Mouse (Mus musculus): ENCODE results near the gene Vps8. TPM values are rescaled to one million over a fixed set of nuclear protein-coding genes. Genes with fewer than 3 reads are reported as not detected.

The Vps8 gene
- total and polyA plus RNA-seq, 3 experiments, result 13.6 to 17.6 (median 15.9) TPM

GRCm38 (mm10) chr16:21628061-21628591 lies 205.2 kb downstream of the Vps8 start:
- in situ Hi-C loops (cut with MboI; ENCODE audit: low pct_ligation_motif_present, low pct_unique_long_range_greater_than_20kb, low sequenced_read_pairs), result no loop called here

GRCm38 (mm10) chr16:21630614-21631013 lies 207.7 kb downstream of the Vps8 start:
- Histone ChIP-seq H3K4me1 (ENCODE audit: control insufficient read depth in 1 of 2, insufficient read depth in 2 of 2) (peaks cover 32 to 78% of the 10 kb centered on the region in 2 experiments), H3K4me3 (replicated peaks in 1 of 3; ENCODE audit: low read depth in 2 of 3, low read length in 2 of 3, poor library complexity in 1 of 3) (no peak overlapping the region), H3K27ac (ENCODE audit: insufficient read depth, low read depth) (peak overlapping the region; percentile 95), H3K27me3 (replicated peaks) (no peaks in the 10 kb centered on the region), H3K9me3 (replicated peaks; ENCODE audit: low read length) (peaks cover 4% of the 10 kb centered on the region), H3K4me2 (ENCODE audit: insufficient read depth, low read depth, poor library complexity, severe bottlenecking) (peak overlapping the region; percentile 78), H3K36me3 (replicated peaks in 1 of 2; ENCODE audit: control insufficient read depth in 1 of 2, insufficient read depth in 1 of 2, low read length in 1 of 2) (peaks cover 0 to 3% of the 10 kb centered on the region in 2 experiments), H3K9ac (ENCODE audit: insufficient read depth, low read depth) (peak overlapping the region; percentile 14; the same call in 1 of the 2 replicates), H3K79me2 (replicated peaks; ENCODE audit: control insufficient read depth, extremely low read depth, insufficient read depth, poor library complexity, severe bottlenecking) (no peaks in the 10 kb centered on the region)
- in situ Hi-C loops (cut with MboI; ENCODE audit: low pct_ligation_motif_present, low pct_unique_long_range_greater_than_20kb, low sequenced_read_pairs), result no loop called here
- TF ChIP-seq CHD2 (IDR thresholded peaks at IDR 0.05; ENCODE audit: low read length), result peak; percentile 94
- TF ChIP-seq HCFC1 (IDR thresholded peaks at IDR 0.05; ENCODE audit: low read depth, low read length), result peak; percentile 56; the same call in 1 of the 2 replicates
- TF ChIP-seq IRF4 (IDR thresholded peaks at IDR 0.05; ENCODE audit: low read depth, low read length), result peak; percentile 100
- TF ChIP-seq POLR2AphosphoS2 (IDR thresholded peaks at IDR 0.05; ENCODE audit: low read depth, low read length), result no peak
- peak; percentile 74 for TF ChIP-seq MAX (IDR thresholded peaks at IDR 0.05; ENCODE audit: low read length)
- TF ChIP-seq MAFK (IDR thresholded peaks at IDR 0.05; ENCODE audit: insufficient replicate concordance, low read length), result peak; percentile 83; the same call in 1 of the 2 replicates
- peak; percentile 73 for TF ChIP-seq ELF1 (IDR thresholded peaks at IDR 0.05; ENCODE audit: low read depth, low read length)
- TF ChIP-seq MEF2A (IDR thresholded peaks at IDR 0.05; ENCODE audit: borderline replicate concordance, low read depth, low read length), result peak; percentile 91
- 0 out of 2 replicates have a peak, but pooled peaks have one; percentile 36 for TF ChIP-seq ZNF384 (IDR thresholded peaks at IDR 0.05; ENCODE audit: low read depth, low read length)
- no peak for TF ChIP-seq SMC3 (IDR thresholded peaks at IDR 0.05; ENCODE audit: low read depth, low read length)
- TF ChIP-seq EP300 (IDR thresholded peaks at IDR 0.05; ENCODE audit: low read length), result peak; percentile 100
- TF ChIP-seq MXI1 (IDR thresholded peaks at IDR 0.05; ENCODE audit: low read depth, low read length), result no peak
- no peak for TF ChIP-seq ZKSCAN1 (IDR thresholded peaks at IDR 0.05; ENCODE audit: borderline replicate concordance, low read depth, low read length)
- peak; percentile 71; the same call in 1 of the 2 replicates for TF ChIP-seq MAZ (IDR thresholded peaks at IDR 0.05; ENCODE audit: low read depth, low read length)
- no peak for TF ChIP-seq TBP (conservative IDR thresholded peaks at IDR 0.05; ENCODE audit: low read depth, low read length)
- no peak for TF ChIP-seq ZC3H11A (IDR thresholded peaks at IDR 0.05; ENCODE audit: low read depth, low read length)
- TF ChIP-seq BHLHE40 (IDR thresholded peaks at IDR 0.05; ENCODE audit: low read depth, low read length), result peak; percentile 84
- peak; percentile 100 for TF ChIP-seq RCOR1 (conservative IDR thresholded peaks at IDR 0.05; ENCODE audit: low read depth, low read length)
- peak; percentile 45; the same call in 1 of the 2 replicates for TF ChIP-seq POLR2A (IDR thresholded peaks at IDR 0.05; ENCODE audit: low read depth, low read length)
- no peak for TF ChIP-seq GABPA (IDR thresholded peaks at IDR 0.05; ENCODE audit: insufficient replicate concordance, low read depth, low read length)
- peak; percentile 92 for TF ChIP-seq TCF12 (IDR thresholded peaks at IDR 0.05; ENCODE audit: low read depth, low read length)
- TF ChIP-seq SIN3A (IDR thresholded peaks at IDR 0.05; ENCODE audit: low read length), result peak; percentile 78; the same call in 1 of the 2 replicates
- TF ChIP-seq CHD1 (IDR thresholded peaks at IDR 0.05; ENCODE audit: low read depth, low read length), result no peak; the same call in 1 of the 2 replicates
- TF ChIP-seq E2F4 (IDR thresholded peaks at IDR 0.05; ENCODE audit: insufficient replicate concordance, low read depth, low read length), result 0 out of 2 replicates have a peak, but pooled peaks have one; percentile 64
- peak; percentile 93 for TF ChIP-seq ETS1 (conservative IDR thresholded peaks at IDR 0.05; ENCODE audit: low read depth, low read length)
- no peak for TF ChIP-seq NRF1 (IDR thresholded peaks at IDR 0.05; ENCODE audit: low read depth, low read length)
- peak; percentile 84 for TF ChIP-seq MYC (IDR thresholded peaks at IDR 0.05; ENCODE audit: low read depth, low read length)
- peak; percentile 99 for TF ChIP-seq JUN (IDR thresholded peaks at IDR 0.05; ENCODE audit: insufficient read depth, low read depth, low read length)
- TF ChIP-seq RAD21 (IDR thresholded peaks at IDR 0.05; ENCODE audit: low read depth, low read length), result peak; percentile 27
- no peak for TF ChIP-seq USF2 (conservative IDR thresholded peaks at IDR 0.05; ENCODE audit: low read depth, low read length)
- peak; percentile 100 for TF ChIP-seq JUND (conservative IDR thresholded peaks at IDR 0.05; ENCODE audit: low read depth, low read length)
- DNase-seq (ENCODE audit: extremely low read depth), result peak; percentile 92
- dilution Hi-C loops (cut with MboI; ENCODE audit: extremely low pct_ligation_motif_present, extremely low pct_unique_long_range_greater_than_20kb, low sequenced_read_pairs), result no loop called here

More at GRCm38 (mm10) chr16:21628061-21628591, 205.2 kb downstream of the Vps8 start:
- dilution Hi-C loops (cut with MboI; ENCODE audit: extremely low pct_ligation_motif_present, extremely low pct_unique_long_range_greater_than_20kb, low sequenced_read_pairs), result no loop called here
- DNase-seq (ENCODE audit: extremely low read depth), result no peak
- no peaks in the 10 kb centered on the region for H3K27me3 ChIP-seq (replicated peaks)
- peaks cover 14% of the 10 kb centered on the region for H3K9me3 ChIP-seq (replicated peaks; ENCODE audit: low read length)
- no peak for TF ChIP-seq TBP (conservative IDR thresholded peaks at IDR 0.05; ENCODE audit: low read depth, low read length)
- TF ChIP-seq USF1 (IDR thresholded peaks at IDR 0.05; ENCODE audit: low read depth, low read length), result no peak
- TF ChIP-seq RAD21 (IDR thresholded peaks at IDR 0.05; ENCODE audit: low read depth, low read length), result no peak
- H3K27ac ChIP-seq (ENCODE audit: insufficient read depth, low read depth), result no peak overlapping the region
- H3K4me2 ChIP-seq (ENCODE audit: insufficient read depth, low read depth, poor library complexity, severe bottlenecking), result no peak overlapping the region
- no peak overlapping the region for H3K4me3 ChIP-seq (replicated peaks in 1 of 3; ENCODE audit: low read depth in 2 of 3, low read length in 2 of 3, poor library complexity in 1 of 3)
- peaks cover 33 to 87% of the 10 kb centered on the region in 2 experiments for H3K4me1 ChIP-seq (ENCODE audit: control insufficient read depth in 1 of 2, insufficient read depth in 2 of 2)
- H3K9ac ChIP-seq (ENCODE audit: insufficient read depth, low read depth), result no peak overlapping the region
- peaks cover 0 to 11% of the 10 kb centered on the region in 2 experiments for H3K36me3 ChIP-seq (replicated peaks in 1 of 2; ENCODE audit: control insufficient read depth in 1 of 2, insufficient read depth in 1 of 2, low read length in 1 of 2)
- no peaks in the 10 kb centered on the region for H3K79me2 ChIP-seq (replicated peaks; ENCODE audit: control insufficient read depth, extremely low read depth, insufficient read depth, poor library complexity, severe bottlenecking)

Measured in CH12.LX (cell line).